Mouse (Mus musculus): ENCODE results near the gene Pld5.
"Not testable (repeated sequence)": the region's sequence is repeated elsewhere in the genome, so short reads cannot be mapped to it uniquely, and the experiment has no call there.

Pld5 gene

DNA sequence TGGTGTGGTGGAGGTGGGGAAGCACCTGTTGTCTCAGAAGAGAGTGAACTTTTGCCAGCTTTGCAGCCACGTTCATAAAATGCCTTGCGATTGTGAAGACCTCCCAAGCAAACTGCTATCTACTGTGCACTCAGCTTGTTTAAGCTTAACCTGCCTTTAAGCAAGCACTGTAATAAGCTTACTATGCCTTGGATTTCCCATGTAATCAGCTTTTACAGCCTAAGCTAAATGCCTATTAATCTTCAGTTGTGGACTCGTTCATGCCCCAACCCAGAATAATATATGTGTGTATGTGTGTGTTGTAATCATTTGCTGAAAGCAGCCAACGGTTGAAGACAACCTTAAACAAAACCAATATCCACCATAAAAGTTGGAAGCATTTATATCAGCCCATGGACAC, 232.1 kb downstream of the Pld5 start:
- no peak for DNase-seq (ENCODE audit: low spot score)

GRCm38 (mm10) chr1:176039923-176040322, 235.2 kb downstream of the Pld5 start:
- no peak for DNase-seq (ENCODE audit: low spot score)

DNA sequence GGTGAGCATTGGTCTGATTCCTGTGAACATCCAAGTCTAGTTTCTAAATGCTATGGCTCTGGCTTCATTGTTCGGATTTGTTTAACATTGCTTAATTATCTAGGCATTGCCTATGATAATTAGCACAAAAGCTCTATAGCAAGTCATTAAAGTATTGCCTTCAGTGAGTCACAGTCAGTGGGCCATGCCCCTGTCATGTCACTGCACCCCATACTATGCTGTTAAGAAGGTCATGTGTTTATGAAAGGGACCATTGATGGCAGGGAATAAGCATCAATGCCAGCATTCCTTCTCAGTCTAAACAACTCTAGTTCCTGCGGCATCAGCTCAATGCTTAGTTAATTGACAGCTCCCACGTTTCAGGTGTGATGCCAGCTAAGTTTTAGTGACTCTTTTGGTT, 239.1 kb downstream of the Pld5 start:
- no peak for DNase-seq (ENCODE audit: low spot score)

GRCm38 (mm10) chr1:176034699-176035098, 240.4 kb downstream of the Pld5 start:
- DNase-seq (ENCODE audit: low spot score): no peak

GRCm38 (mm10) chr1:176033698-176034097, 241.4 kb downstream of the Pld5 start:
- no peak for DNase-seq (ENCODE audit: low spot score)

DNA sequence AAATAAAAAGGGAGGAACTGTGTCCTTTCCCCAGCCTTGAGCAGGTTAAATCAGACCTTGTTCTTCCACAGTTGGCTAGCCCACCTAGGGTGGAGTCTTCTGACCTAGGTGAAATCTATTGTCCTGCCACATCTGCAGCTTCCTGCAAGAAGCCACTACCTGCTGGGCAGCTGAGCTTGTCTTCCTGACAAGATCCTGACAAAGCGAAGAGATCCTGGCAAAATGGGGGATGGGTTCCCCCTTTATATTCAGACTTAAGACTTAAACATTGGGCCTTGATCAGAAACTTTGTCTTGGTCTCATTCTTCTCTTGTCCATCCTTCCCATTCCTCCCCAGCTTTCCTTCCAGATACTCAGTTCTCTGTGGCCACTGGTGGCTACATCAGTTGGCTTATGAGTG, 246.0 kb downstream of the Pld5 start:
- no peak for DNase-seq (ENCODE audit: low spot score)

DNA sequence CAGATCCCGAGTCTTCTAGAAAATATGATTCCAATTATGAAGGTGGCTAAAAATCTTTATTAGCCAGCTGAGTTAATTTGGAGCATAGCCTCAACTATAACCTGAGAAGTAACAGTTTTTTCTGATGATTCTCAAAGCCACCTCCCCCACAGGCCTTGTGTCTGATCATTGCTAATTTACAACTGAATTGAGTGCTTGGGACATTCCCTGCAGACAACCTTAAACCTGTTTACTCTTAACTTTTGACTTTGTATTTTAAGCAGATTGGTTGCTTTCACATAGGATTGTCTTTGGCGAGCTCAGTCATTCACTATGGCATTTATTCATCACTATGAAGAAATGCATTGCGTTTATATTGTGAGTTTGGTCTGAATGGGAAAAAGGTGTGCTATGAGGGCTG, 246.7 kb downstream of the Pld5 start:
- DNase-seq (ENCODE audit: low spot score): no peak

DNA sequence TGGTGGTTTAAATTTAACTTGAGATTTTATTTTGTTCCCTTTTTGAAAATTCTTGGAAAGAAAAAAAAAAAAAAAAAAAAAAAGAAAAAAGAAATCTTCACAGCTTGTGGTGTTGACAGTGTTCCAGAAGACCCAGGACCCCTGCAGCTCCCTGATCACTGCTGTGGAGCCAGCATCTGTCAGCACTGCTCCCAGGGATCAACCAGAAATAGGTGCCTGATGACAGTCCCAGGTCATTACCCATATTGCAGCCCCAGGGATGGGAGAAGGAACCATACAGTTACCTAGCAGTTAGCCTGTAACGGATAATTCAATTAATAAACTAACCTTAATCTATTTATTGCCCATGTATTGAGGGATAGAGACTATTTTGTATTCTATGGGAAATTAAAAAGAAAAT, 250.6 kb downstream of the Pld5 start:
- DNase-seq (ENCODE audit: low spot score): no peak

DNA sequence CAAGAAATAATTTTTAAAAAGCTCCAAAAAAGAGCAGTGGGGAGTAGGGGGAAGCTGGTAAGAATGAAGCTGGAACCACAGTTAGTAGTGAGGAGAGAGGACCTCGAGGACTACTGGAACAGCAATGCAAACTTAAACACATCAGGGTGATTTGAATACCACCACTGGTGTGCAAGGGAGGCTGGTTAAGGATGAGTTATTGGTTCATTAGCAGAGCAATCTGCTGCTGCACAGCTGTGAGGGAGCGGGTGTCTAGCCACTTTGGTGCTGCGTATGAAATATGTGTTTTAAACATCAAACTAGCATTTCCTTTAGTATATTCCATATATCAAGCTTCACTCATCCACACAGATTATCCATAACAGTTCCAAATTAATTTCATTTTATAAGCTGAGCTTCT, 256.6 kb downstream of the Pld5 start:
- no peak for DNase-seq (ENCODE audit: low spot score)

DNA sequence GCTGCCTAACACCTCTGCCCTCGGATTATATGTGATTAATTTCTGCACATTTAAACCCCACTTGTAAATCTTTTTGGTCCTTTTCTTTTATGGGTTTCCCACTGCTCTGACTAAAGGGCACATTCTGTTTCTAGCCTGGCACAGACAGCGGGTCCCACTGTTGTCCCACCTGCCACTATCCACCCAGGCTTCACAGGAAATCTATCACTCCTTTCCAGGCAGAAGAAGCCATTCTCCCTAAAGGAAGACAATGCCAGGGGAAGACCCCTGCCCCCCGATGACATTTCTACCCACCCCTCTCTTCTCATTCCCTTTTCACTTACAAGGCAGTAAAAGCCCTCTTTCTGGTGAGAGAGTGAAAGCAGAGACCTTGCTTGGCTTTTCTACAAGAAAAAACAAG, 259.0 kb downstream of the Pld5 start:
- DNase-seq (ENCODE audit: low spot score): no peak

- peak; percentile 39 for DNase-seq (ENCODE audit: low spot score)
Observed at GRCm38 (mm10) chr1:176013497-176014268, 261.4 kb downstream of the Pld5 start.

- DNase-seq (ENCODE audit: low spot score): no peak
Observed at GRCm38 (mm10) chr1:176011535-176011934, 263.6 kb downstream of the Pld5 start.

DNA sequence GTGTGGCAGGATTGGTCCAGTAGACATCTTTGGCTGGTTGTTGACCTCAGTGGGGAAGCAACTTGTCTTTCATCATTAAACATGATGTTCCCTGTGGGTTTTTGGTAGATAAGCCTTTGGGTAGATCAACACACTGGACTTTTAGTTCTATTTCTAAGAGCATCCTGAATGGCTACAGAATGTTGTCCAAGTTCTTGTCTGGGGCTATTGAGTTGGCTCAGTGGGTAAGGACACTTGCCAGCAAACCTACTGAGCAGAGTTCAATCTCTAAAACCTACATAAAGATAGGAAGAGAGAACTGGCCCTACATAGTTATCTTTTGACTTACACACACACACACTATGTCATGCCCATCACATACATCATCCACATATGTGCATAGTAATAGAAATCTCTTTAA, 264.0 kb downstream of the Pld5 start:
- no peak for DNase-seq (ENCODE audit: low spot score)

DNA sequence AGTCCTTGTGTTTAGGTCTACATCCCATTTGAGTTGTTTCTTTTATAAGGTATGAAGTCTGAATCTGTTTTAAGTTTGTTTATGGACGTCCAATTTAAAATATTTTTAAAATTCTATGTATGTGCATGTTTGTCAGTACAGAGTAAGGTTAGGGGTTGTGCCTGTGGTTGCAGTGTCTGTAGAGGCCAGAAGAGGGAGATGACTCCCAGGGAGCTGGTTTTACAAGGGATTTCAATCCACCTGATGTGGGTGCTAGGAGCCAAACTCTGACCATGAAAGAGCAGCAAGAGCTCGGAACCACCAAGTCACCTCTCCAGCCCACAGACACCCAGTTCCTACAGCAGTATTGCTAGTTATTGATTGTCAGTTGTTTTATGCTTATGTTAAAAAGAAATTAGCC, 266.7 kb downstream of the Pld5 start:
- no peak for DNase-seq (ENCODE audit: low spot score)

- DNase-seq (ENCODE audit: low spot score): no peak
Observed at GRCm38 (mm10) chr1:176000599-176000998, 274.5 kb downstream of the Pld5 start.

GRCm38 (mm10) chr1:175997076-175997651, 277.9 kb downstream of the Pld5 start:
- no peak for DNase-seq (ENCODE audit: low spot score)

- no peak for DNase-seq (ENCODE audit: low spot score)
Observed at GRCm38 (mm10) chr1:175988912-175989311, 286.2 kb downstream of the Pld5 start.

DNA sequence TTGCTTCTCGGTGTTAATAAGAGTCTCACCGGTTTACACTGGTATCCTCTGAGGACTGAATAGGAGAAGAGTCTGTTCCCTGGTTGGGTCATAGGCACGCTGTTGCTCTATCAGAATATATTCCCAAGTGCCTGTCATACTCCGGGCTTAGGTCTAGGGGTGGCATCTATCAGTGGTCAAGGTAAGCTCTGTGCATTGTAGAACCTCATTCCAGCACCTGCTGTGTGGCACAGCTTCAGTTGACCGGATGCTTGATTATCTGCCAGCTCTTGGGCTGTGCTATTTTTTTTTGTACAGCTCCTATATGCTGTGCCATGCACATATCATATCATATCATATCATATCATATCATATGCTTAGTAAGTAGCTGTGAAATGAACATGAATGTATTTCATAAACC, 286.7 kb downstream of the Pld5 start:
- DNase-seq (ENCODE audit: low spot score): no peak

GRCm38 (mm10) chr1:175979014-175979413, 296.1 kb downstream of the Pld5 start, which contains the start of gene Rbm8a2:
Rbm8a2 (minus strand) TSS chr1:175979114.
- DNase-seq (ENCODE audit: low spot score): not testable (repeated sequence)

GRCm38 (mm10) chr1:175970710-175971109, 304.4 kb downstream of the Pld5 start:
- DNase-seq (ENCODE audit: low spot score): no peak

DNA sequence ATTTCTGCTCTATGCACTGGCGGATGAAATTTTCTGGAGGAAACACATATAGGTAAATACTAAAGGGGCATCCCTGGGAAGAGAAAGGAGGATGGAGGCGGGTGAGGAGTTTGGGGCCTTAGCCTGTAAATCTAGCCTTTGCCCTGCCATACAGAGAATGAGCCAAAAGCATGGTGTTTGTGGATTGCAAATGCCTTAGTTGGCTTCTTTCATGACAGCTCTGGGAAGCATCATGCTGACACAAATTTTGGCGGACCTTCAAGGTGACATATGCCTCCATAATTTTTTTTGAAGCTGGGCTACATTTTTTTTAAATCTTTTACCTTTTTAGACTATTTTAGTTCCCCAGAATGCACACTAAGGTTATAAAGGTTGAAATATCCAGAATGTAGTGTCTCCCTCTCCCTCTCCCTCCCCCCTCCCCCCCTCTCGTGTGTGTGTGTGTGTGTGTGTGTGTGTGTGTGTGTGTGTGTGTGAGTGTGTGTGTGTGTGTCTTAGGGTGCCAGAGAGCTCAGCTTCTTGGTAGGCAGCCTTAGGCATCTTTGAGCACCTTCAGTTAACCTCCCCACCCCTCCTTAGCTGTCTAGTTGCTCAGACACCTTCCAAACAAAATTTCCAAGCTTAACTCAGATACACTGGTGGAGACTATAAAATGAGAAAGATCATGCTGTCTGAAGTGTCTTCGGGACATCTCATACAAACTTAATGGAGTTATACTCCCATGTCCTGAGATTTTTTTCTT, 307.9 kb downstream of the Pld5 start:
- DNase-seq (ENCODE audit: low spot score): no peak

DNA sequence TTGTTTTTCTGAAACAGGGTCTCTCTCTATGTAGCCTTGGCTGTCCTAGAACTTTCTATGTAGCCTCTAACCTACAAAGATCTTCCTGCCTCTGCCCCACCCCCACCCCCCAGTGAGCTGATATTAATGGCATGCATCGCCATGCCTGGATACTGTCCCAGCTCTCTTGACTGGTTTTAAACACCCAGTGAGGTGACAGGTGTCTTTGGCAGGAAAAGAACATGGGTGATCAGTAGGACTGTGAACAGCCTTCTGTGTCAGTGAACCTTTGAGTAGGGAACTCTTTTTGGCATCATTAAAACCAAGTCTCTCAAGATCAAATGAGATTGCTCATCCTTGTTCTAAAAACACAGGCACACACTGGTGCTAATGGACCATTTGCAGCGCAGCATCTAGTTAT, 313.3 kb downstream of the Pld5 start:
- no peak for DNase-seq (ENCODE audit: low spot score)

DNA sequence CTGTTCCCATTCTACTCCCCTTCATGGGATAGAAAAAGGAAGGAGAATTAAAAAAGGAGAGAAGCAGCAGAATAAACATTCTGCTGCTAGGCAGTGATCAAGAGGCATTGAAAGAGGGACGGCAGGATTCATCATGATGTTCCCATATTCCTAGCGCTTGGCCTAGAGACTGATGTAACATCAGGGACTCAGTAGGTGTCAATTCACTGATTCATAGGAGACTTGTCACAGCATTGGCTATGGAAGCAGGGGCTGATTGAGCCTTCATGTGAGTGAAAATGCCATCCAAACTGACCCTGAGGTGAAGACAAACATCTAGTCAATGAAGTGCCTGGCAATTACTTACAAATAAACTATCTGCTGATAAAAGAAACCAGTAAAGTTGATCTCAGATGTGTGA, 324.3 kb downstream of the Pld5 start:
- DNase-seq (ENCODE audit: low spot score): no peak

Measured in embryo, embryonic 10 days (tissue).